Comparison of ENCODE assay signal across 9 mouse cellular contexts in genomic region chr4:136466226-136466625, GRCm38 (mm10). TPM values are rescaled to one million over a fixed set of nuclear protein-coding genes. Genes with fewer than 3 reads are reported as not detected.
DNase-seq lines count a peak whose midpoint lies in the region; ATAC-seq and TF ChIP-seq lines count a peak whose summit lies in the region.
"Had no signal": no experiment of that assay in that cellular context is flagged by ENCODE, and none has a peak within 500 bp of the region (broad histone marks: within the 10 kb centered on the region; RNA-seq: fewer than 3 reads in every experiment).

No protein-coding gene starts in this region.

- H3K9me3 ChIP-seq in intestine, embryonic 14.5 days (ENCODE audit: control insufficient read depth, low read length): no peaks in the 10 kb centered on the region
- no peaks in the 10 kb centered on the region for H3K9me3 ChIP-seq in intestine, postnatal 0 days (ENCODE audit: control insufficient read depth)
- H3K9me3 ChIP-seq in heart, embryonic 13.5 days: no peaks in the 10 kb centered on the region

- H3K4me3 ChIP-seq in intestine, embryonic 14.5 days (ENCODE audit: low read depth, low read length): no peak overlapping the region
- H3K4me3 ChIP-seq in intestine, postnatal 0 days (ENCODE audit: low read depth, low read length): no peak overlapping the region
- H3K4me3 ChIP-seq in heart, embryonic 13.5 days: no peak overlapping the region

- no peak overlapping the region for H3K4me2 ChIP-seq in intestine, embryonic 14.5 days (ENCODE audit: low read length)
- H3K4me2 ChIP-seq in intestine, postnatal 0 days (replicated peaks; ENCODE audit: low read depth): no peak overlapping the region
- H3K4me2 ChIP-seq in heart, embryonic 13.5 days: no peak overlapping the region; the same call in 1 of the 2 replicates

- TF ChIP-seq CTCF in intestine, postnatal 0 days (IDR thresholded peaks at IDR 0.05; ENCODE audit: low read depth): no peak

- 37% methylated on average over 4 of the region's 4 CpGs for WGBS in intestine, embryonic 14.5 days
- 45% methylated on average over 4 of the region's 4 CpGs for WGBS in intestine, postnatal 0 days
- 32% methylated on average over 4 of the region's 4 CpGs for WGBS in heart, embryonic 13.5 days

- peak overlapping the region; percentile 70 for H3K27ac ChIP-seq in intestine, embryonic 14.5 days (ENCODE audit: low read depth)
- no peak overlapping the region; the same call in 1 of the 2 replicates for H3K27ac ChIP-seq in intestine, postnatal 0 days (ENCODE audit: low read depth, low read length)
- H3K27ac ChIP-seq in heart, embryonic 13.5 days (replicated peaks): peak overlapping the region; percentile 73
- H3K27ac ChIP-seq: liver, embryonic 14.5 days had no signal

- 0 out of 2 replicates have a peak, but pooled peaks cover 9% of the 10 kb centered on the region for H3K27me3 ChIP-seq in intestine, embryonic 14.5 days (replicated peaks; ENCODE audit: control insufficient read depth, insufficient read depth, low read length)
- no peaks in the 10 kb centered on the region for H3K27me3 ChIP-seq in intestine, postnatal 0 days (replicated peaks; ENCODE audit: control insufficient read depth, insufficient read depth, low read length)
- peaks cover 19% of the 10 kb centered on the region for H3K27me3 ChIP-seq in heart, embryonic 13.5 days (replicated peaks)

- no peak for ATAC-seq in intestine, embryonic 14.5 days (replicated peaks; ENCODE audit: low FRiP score, low TSS enrichment, low read depth)
- ATAC-seq in intestine, postnatal 0 days: no peak
- ATAC-seq in heart, embryonic 13.5 days (ENCODE audit: extremely low read depth, insufficient number of reproducible peaks, low FRiP score, low TSS enrichment): no peak

- H3K36me3 ChIP-seq in intestine, embryonic 14.5 days (ENCODE audit: control insufficient read depth, insufficient read depth, low read length): no peaks in the 10 kb centered on the region
- no peaks in the 10 kb centered on the region for H3K36me3 ChIP-seq in intestine, postnatal 0 days (ENCODE audit: control insufficient read depth, insufficient read depth)
- no peaks in the 10 kb centered on the region for H3K36me3 ChIP-seq in heart, embryonic 13.5 days

- no peak overlapping the region for H3K9ac ChIP-seq in intestine, embryonic 14.5 days (ENCODE audit: low read length)
- no peak overlapping the region for H3K9ac ChIP-seq in intestine, postnatal 0 days (ENCODE audit: low read depth, low read length)
- H3K9ac ChIP-seq in heart, embryonic 13.5 days: peak overlapping the region; percentile 71
- H3K9ac ChIP-seq: liver, embryonic 14.5 days had no signal

- DNase-seq in intestine, embryonic 14.5 days (ENCODE audit: low spot score): peak; percentile 71
- peak; percentile 89 for DNase-seq in cerebellum, adult 9-10 months
- peak; percentile 57 to 69 for DNase-seq in kidney, postnatal 36 days
- no peak for DNase-seq in right cerebral cortex, postnatal 4 days
- no peak for DNase-seq in lung, postnatal 25 days (ENCODE audit: low spot score)
- no peak for DNase-seq in frontal cortex, postnatal 36 days (ENCODE audit: low spot score in 2 of 2)

- peaks cover 23% of the 10 kb centered on the region for H3K4me1 ChIP-seq in intestine, embryonic 14.5 days (replicated peaks; ENCODE audit: control insufficient read depth, insufficient read depth, low read length)
- H3K4me1 ChIP-seq in intestine, postnatal 0 days (replicated peaks; ENCODE audit: control insufficient read depth, insufficient read depth, low read length): peaks cover 16% of the 10 kb centered on the region
- peaks cover 52% of the 10 kb centered on the region for H3K4me1 ChIP-seq in heart, embryonic 13.5 days

RNA-seq across cellular contexts. Expression of gene Luzp1, which starts 3.3 kb away (rescaled TPM):
- 112 and 122 TPM in 2 replicates for polyA plus RNA-seq in intestine, embryonic 14.5 days (2014; fragmentation: Nextera tagmentation; extraction: Ambion mirVana)
- polyA plus RNA-seq in intestine, postnatal 0 days (2015; fragmentation: Nextera tagmentation; extraction: Ambion mirVana): 82.9 and 100 TPM in 2 replicates
- polyA plus RNA-seq in heart, embryonic 13.5 days (2015; fragmentation: Nextera tagmentation; extraction: Ambion mirVana): 89.2 and 100 TPM in 2 replicates

RNA-seq across cellular contexts. Expression of gene 6030445D17Rik, which starts 4.2 kb away (rescaled TPM):
- polyA plus RNA-seq in intestine, embryonic 14.5 days (2014; fragmentation: Nextera tagmentation; extraction: Ambion mirVana): 0.23 and 0.43 TPM in 2 replicates
- 0.50 and 0.59 TPM in 2 replicates for polyA plus RNA-seq in intestine, postnatal 0 days (2015; fragmentation: Nextera tagmentation; extraction: Ambion mirVana)
- 0.17 TPM in 1 of 2 replicates, not detected in the other for polyA plus RNA-seq in heart, embryonic 13.5 days (2015; fragmentation: Nextera tagmentation; extraction: Ambion mirVana)

RNA-seq across cellular contexts. Expression of gene Htr1d, which starts 42.9 kb away (rescaled TPM):
- 0.12 and 0.16 TPM in 2 replicates for polyA plus RNA-seq in intestine, embryonic 14.5 days (2014; fragmentation: Nextera tagmentation; extraction: Ambion mirVana)
- 0.16 and 0.37 TPM in 2 replicates for polyA plus RNA-seq in intestine, postnatal 0 days (2015; fragmentation: Nextera tagmentation; extraction: Ambion mirVana)
- polyA plus RNA-seq in heart, embryonic 13.5 days (2015; fragmentation: Nextera tagmentation; extraction: Ambion mirVana): 0.16 TPM in 1 of 2 replicates, not detected in the other
- polyA plus RNA-seq: liver, embryonic 14.5 days had no signal

Comparison
In these comparisons a context has a peak if more than half of its experiments do, and no peak if none do; other contexts are left out.
1. DNase-seq: peak in intestine, embryonic 14.5 days (single experiment), cerebellum, adult 9-10 months (single experiment) and kidney, postnatal 36 days (2 of 2); none in right cerebral cortex, postnatal 4 days (single experiment), lung, postnatal 25 days (single experiment) and frontal cortex, postnatal 36 days (0 of 2).